Mouse (Mus musculus) bone marrow, adult 2 months (tissue): Measurements from ENCODE around the gene Diaph3.

Experiments used
- CTCF ChIP-seq: fragments of 200-500 bp; IDR thresholded peaks from 2 replicates; pipeline ENCODE4 v1.5.1; 2011; ENCODE audit warnings: low read length, control low read depth; ENCODE audit not compliant: control insufficient read depth, insufficient read depth
- POLR2A ChIP-seq: fragments of 200-500 bp; IDR thresholded peaks from 2 replicates; pipeline ENCODE4 v1.6.1; 2011; ENCODE audit warnings: low read depth, mild to moderate bottlenecking, control low read depth, low read length, borderline replicate concordance; ENCODE audit not compliant: control insufficient read depth

DNA sequence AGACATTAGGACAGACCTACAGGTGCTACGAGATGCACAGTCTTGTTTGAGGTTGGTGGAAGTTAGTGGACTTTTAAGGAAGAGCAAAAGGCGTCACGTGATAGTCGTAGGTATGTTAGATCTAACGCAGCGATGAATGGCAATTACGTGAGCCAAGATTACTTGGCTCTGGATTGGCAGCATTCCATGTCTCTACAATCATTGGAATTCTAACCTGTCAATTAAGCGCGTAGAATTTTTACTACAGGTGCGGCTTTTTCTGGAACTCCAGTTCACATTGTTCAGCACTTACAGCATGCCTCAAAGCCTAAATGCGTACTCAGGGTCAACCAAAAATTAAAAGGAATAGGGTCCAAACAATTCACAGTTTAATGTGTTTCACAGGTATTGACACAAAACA is 742 bp upstream of the Diaph3 start:
- TF ChIP-seq POLR2A = no peak
- no peak for TF ChIP-seq CTCF
